Mouse (Mus musculus) embryonic fibroblast, embryonic 13.5 days (primary cell): ENCODE measurements at regions not wholly inside any gene's neighbourhood (a gene's known extent, or its start where the extent isn't known, plus 50 kb on each side); places are given as distances from the start of the nearest gene placed in this dataset.

Experiments
- CTCF ChIP-seq: IDR thresholded peaks from 2 replicates; pipeline ENCODE4 v1.5.1; 2011; ENCODE audit warnings: mild to moderate bottlenecking, control low read depth, low read length, moderate library complexity, borderline replicate concordance; ENCODE audit not compliant: insufficient read depth
- POLR2A ChIP-seq: IDR thresholded peaks from 2 replicates; pipeline ENCODE4 v1.6.1; 2011; ENCODE audit warnings: low read depth, mild to moderate bottlenecking, control low read depth, low read length, moderate library complexity

DNA sequence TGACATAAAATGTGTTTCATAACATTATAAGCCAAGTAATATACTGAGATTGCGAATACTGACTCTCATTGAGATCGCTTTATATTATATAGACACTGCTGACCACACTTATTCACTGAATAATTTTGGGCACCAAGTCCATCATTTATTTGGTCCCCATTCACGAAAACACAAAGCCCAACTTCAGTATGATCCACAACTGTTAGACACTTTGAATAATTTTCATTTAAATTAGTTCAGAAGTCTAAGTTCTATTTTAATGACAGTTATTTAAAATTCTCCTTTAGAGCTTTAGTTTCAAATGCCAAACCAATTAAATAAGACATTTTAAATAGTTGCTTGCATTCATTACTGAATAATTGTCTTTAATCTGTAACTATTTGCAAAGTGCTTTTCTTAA lies 240.2 kb upstream of the Ptprz1 start:
- TF ChIP-seq POLR2A = no peak
- no peak for TF ChIP-seq CTCF
